Mouse (Mus musculus) megakaryocyte-erythroid progenitor cell, adult 5-6 weeks (primary cell): Measurements from ENCODE around the gene Kdm5a. TPM values are rescaled to one million over a fixed set of nuclear protein-coding genes. Genes with fewer than 3 reads are reported as not detected.

Experiments
- ATAC-seq: replicated peaks from 2 replicates; pipeline ENCODE4 v1.8.0; 2016; ENCODE audit warnings: mild to moderate bottlenecking, inconsistent platforms; ENCODE audit not compliant: severe bottlenecking, poor library complexity, low FRiP score, low TSS enrichment
- total RNA-seq, 2 experiments: library from RNA; stranded (forward) in 1 of 2; stranded (reverse) in 1 of 2; fragments of 200-1000, 215-1000 nt in 1 of 2; fragments of >200 nt in 1 of 2; fragmentation: Nextera tagmentation in 1 of 2; gene quantifications; 2 replicates each; pipeline ENCODE4 v1.2.3; 2014 to 2017

Kdm5a gene
- total RNA-seq, 2 experiments from 2014 or later: 42.8 to 213 TPM

- peak; percentile 55 for ATAC-seq
These were observed 31.9 kb downstream of the Kdm5a start for GRCm38 (mm10) chr6:120395622-120396345.

- ATAC-seq: no peak
These were observed 40.0 kb downstream of the Kdm5a start for GRCm38 (mm10) chr6:120403936-120404335.

GRCm38 (mm10) chr6:120438161-120438560, 74.2 kb downstream of the Kdm5a start:
- no peak for ATAC-seq

- no peak for ATAC-seq
These were observed 78.3 kb downstream of the Kdm5a start for GRCm38 (mm10) chr6:120442171-120442749.

GRCm38 (mm10) chr6:120443363-120444355, 79.7 kb downstream of the Kdm5a start:
- no peak for ATAC-seq

GRCm38 (mm10) chr6:120450208-120450607, 86.3 kb downstream of the Kdm5a start:
- ATAC-seq: no peak

- ATAC-seq: no peak
These were observed 88.6 kb downstream of the Kdm5a start for GRCm38 (mm10) chr6:120452384-120453102.

GRCm38 (mm10) chr6:120453103-120453445, 89.2 kb downstream of the Kdm5a start:
- ATAC-seq: peak; percentile 76

GRCm38 (mm10) chr6:120453556-120453955, 89.6 kb downstream of the Kdm5a start:
- no peak for ATAC-seq

- ATAC-seq: no peak
These were observed 90.7 kb downstream of the Kdm5a start for GRCm38 (mm10) chr6:120454627-120455077.

GRCm38 (mm10) chr6:120457074-120457473, 93.2 kb downstream of the Kdm5a start:
- ATAC-seq: no peak

- no peak for ATAC-seq
These were observed 93.8 kb downstream of the Kdm5a start for GRCm38 (mm10) chr6:120457751-120458150.

GRCm38 (mm10) chr6:120461217-120461616, 97.3 kb downstream of the Kdm5a start:
- ATAC-seq: no peak

- ATAC-seq: no peak
These were observed 98.3 kb downstream of the Kdm5a start for GRCm38 (mm10) chr6:120462251-120462650.

GRCm38 (mm10) chr6:120463086-120463871, 99.4 kb downstream of the Kdm5a start, which contains the start of gene Il17ra:
Gene Il17ra, plus strand, starts transcription at chr6:120463247.
- peak; percentile 50 for ATAC-seq

- ATAC-seq: peak; percentile 55
These were observed 100.0 kb downstream of the Kdm5a start for GRCm38 (mm10) chr6:120463884-120464283.

- no peak for ATAC-seq
These were observed 100.5 kb downstream of the Kdm5a start for GRCm38 (mm10) chr6:120464406-120464939.

- ATAC-seq: no peak
These were observed 101.5 kb downstream of the Kdm5a start for GRCm38 (mm10) chr6:120465393-120465792.
